ENCODE assay signal across 23 mouse cellular contexts in genomic region chr2:70669896-70670295, GRCm38 (mm10). TPM values are rescaled to one million over a fixed set of nuclear protein-coding genes. Genes with fewer than 3 reads are reported as not detected.
"Had no signal": no experiment of that assay in that cellular context is flagged by ENCODE, and none has a peak within 500 bp of the region (broad histone marks: within the 10 kb centered on the region; RNA-seq: fewer than 3 reads in every experiment).

No protein-coding gene starts in this region.

- ATAC-seq: liver, postnatal 0 days; lung, postnatal 0 days; midbrain, embryonic 13.5 days; midbrain, embryonic 15.5 days had no signal

- H3K9ac ChIP-seq: liver, embryonic 13.5 days; liver, embryonic 15.5 days; liver, postnatal 0 days; lung, embryonic 15.5 days; midbrain, embryonic 13.5 days; midbrain, embryonic 15.5 days; neural tube, embryonic 12.5 days; stomach, embryonic 15.5 days had no signal

- H3K4me1 ChIP-seq: lung, embryonic 15.5 days; midbrain, embryonic 13.5 days; midbrain, embryonic 15.5 days; neural tube, embryonic 12.5 days; stomach, embryonic 15.5 days had no signal

- DNase-seq: liver, embryonic 13.5 days; liver, postnatal 0 days; lung, adult 2 months; lung, postnatal 14 days; lung, postnatal 36 days; right cerebral cortex, postnatal 14 days; spleen, adult 18-20 months; thymus, adult 2 months; thymus, postnatal 25 days; thymus, postnatal 4 days had no signal

- H3K36me3 ChIP-seq: liver, embryonic 13.5 days; liver, embryonic 15.5 days; midbrain, embryonic 13.5 days; midbrain, embryonic 15.5 days; neural tube, embryonic 12.5 days; stomach, embryonic 15.5 days had no signal

- H3K9me3 ChIP-seq: liver, embryonic 13.5 days; liver, embryonic 15.5 days; lung, embryonic 15.5 days; midbrain, embryonic 13.5 days; midbrain, embryonic 15.5 days; neural tube, embryonic 12.5 days; stomach, embryonic 15.5 days had no signal

- H3K4me2 ChIP-seq: liver, embryonic 13.5 days; liver, embryonic 15.5 days; lung, embryonic 15.5 days; midbrain, embryonic 11.5 days; midbrain, embryonic 13.5 days; midbrain, embryonic 15.5 days; neural tube, embryonic 12.5 days; stomach, embryonic 15.5 days had no signal

- H3K4me3 ChIP-seq: liver, embryonic 13.5 days; liver, embryonic 15.5 days; lung, embryonic 15.5 days; midbrain, embryonic 13.5 days; midbrain, embryonic 15.5 days; neural tube, embryonic 12.5 days; stomach, embryonic 15.5 days had no signal

- H3K27ac ChIP-seq: liver, embryonic 13.5 days; liver, embryonic 15.5 days; lung, embryonic 15.5 days; macrophage; midbrain, embryonic 13.5 days; midbrain, embryonic 15.5 days; neural tube, embryonic 12.5 days; stomach, embryonic 15.5 days; stomach, postnatal 0 days had no signal

- H3K27me3 ChIP-seq: liver, embryonic 13.5 days; liver, embryonic 15.5 days; lung, embryonic 15.5 days; midbrain, embryonic 13.5 days; midbrain, embryonic 15.5 days; neural tube, embryonic 12.5 days; stomach, embryonic 15.5 days had no signal

RNA-seq across cellular contexts. Expression of gene Gm26558, which starts 8.0 kb away (rescaled TPM):
- total RNA-seq: megakaryocyte progenitor cell, adult 5-6 weeks; monocyte, adult 5-6 weeks; neutrophil, adult 5-6 weeks had no signal
- polyA plus RNA-seq: macrophage had no signal
